Mouse (Mus musculus) cerebellum, postnatal 25 days (tissue): Measurements from ENCODE around the gene Gm5849.
"Not testable (repeated sequence)": the region's sequence is repeated elsewhere in the genome, so short reads cannot be mapped to it uniquely, and the experiment has no call there.

ENCODE experiments used
- DNase-seq, 2 experiments: peaks; one replicate each; pipeline ENCODE4 v3.0.0; 2021; ENCODE audit warnings: mixed read lengths in 2 of 2

Gm5849 gene

DNA sequence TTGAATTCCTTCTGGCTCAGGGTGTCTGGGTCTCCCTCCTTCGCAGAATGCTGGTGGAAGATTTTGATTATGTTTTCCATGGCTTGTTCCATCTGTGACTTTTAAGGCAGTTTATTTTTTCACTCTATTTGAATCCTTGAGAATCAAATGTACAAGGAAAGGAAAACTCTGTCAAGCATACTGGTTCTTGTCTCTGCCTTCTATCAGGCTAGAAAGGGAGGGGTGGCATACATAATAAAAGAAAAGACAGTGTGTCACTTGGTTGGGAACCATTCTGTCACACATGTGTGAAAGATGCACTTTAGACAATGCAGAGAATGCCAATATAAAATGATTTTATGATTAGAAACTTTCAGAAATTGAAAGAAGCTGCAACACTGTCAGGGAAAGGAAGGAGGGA is at the start of gene Gm5849:
Gene Gm5849 (minus strand): TSS at position 101 of the 400 bp plus-strand sequence.
- not testable (repeated sequence) for DNase-seq

DNA sequence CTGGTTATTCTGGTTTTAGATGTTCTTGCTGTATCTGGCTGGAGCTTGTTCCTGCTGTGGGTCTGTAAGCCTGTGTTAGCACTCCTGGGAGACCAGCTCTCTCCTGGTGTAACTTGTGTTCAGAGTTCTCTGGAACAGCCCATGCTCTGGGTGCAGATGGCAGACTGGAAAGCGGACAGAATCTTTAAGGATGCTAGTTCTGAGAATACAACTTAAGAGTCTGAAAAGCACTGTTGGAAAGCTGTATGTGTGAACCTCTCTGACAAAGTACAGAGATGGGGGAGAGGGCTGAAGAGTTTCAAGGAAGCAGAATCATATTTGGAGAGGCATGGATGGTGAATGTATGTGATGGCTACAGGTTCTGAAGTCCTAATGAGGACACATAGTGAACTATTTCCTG is 28.0 kb downstream of the Gm5849 start:
- DNase-seq: no peak

DNA sequence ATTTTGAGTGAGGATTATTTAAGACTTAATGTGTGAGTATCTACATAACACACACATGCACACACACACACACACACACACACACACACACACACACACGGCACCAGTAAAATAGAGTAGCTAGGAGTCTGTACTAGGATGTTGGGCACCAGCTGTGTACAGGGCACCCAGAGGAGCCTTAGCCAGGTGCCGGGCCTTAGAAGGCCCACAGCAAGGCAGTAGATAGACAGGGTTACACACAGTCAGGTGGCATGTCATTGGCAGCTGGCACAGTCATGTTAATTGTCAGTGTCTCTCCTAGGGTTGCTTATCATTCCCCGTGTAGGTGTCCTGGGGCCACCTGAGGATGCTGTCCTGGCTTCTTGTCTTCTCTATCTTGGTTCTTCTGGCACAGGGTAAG is 51.1 kb downstream of the Gm5849 start, which contains the start of gene Pglyrp4:
Gene Pglyrp4 (plus strand): TSS at position 301 of the 400 bp plus-strand sequence.
- DNase-seq: no peak
